In the genomic region with DNA sequence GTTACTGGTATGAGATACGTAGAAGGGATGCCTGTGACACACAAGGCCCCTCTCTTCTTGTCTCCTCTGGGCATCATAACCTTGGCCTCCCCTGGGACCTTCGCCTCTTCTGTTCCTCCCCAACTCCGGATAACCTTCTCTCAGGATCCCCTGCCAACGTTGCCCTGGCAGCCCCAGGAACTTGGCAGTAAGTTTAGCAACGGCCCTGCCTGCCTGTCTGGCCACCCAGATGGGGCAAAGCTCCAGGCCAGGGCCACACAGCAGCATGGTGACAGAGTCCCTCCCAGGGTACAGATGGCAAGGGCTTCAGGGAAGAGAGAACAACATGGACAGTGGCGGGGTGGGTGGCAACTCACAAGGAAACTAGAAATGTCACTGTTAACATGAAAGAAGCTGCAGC, we compare ENCODE assay signal across 13 mouse cellular contexts. TPM values are rescaled to one million over a fixed set of nuclear protein-coding genes. Genes with fewer than 3 reads are reported as not detected.
DNase-seq lines count a peak whose midpoint lies in the region; ATAC-seq and TF ChIP-seq lines count a peak whose summit lies in the region.
"Had no signal": no experiment of that assay in that cellular context is flagged by ENCODE, and none has a peak within 500 bp of the region (broad histone marks: within the 10 kb centered on the region; RNA-seq: fewer than 3 reads in every experiment).

No protein-coding gene starts in this region.

- no peak for ATAC-seq in heart, embryonic 12.5 days (ENCODE audit: insufficient number of reproducible peaks, low FRiP score)
- no peak for ATAC-seq in lung, postnatal 0 days

- H3K36me3 ChIP-seq in heart, adult 2 months (ENCODE audit: control insufficient read depth, insufficient read depth, low read length), result no peaks in the 10 kb centered on the region
- H3K36me3 ChIP-seq in heart, embryonic 12.5 days, result no peaks in the 10 kb centered on the region
- H3K36me3 ChIP-seq in lung, postnatal 0 days (ENCODE audit: insufficient read depth, low read length), result no peaks in the 10 kb centered on the region
- H3K36me3 ChIP-seq: heart, embryonic 13.5 days; limb, embryonic 10.5 days; lung, embryonic 15.5 days had no signal

- no peak for TF ChIP-seq EP300 in heart, adult 2 months (IDR thresholded peaks at IDR 0.05; ENCODE audit: insufficient read depth, low read depth, low read length)
- no peak for TF ChIP-seq EP300 in lung, postnatal 0 days (IDR thresholded peaks at IDR 0.05)

- H3K27me3 ChIP-seq in heart, adult 2 months (ENCODE audit: control insufficient read depth, insufficient read depth, low read length), result no peaks in the 10 kb centered on the region
- H3K27me3 ChIP-seq in heart, embryonic 12.5 days (replicated peaks), result no peaks in the 10 kb centered on the region
- no peaks in the 10 kb centered on the region for H3K27me3 ChIP-seq in lung, postnatal 0 days (replicated peaks; ENCODE audit: insufficient read depth, low read length)
- H3K27me3 ChIP-seq: heart, embryonic 13.5 days; lung, embryonic 15.5 days had no signal

- H3K4me2 ChIP-seq in heart, embryonic 12.5 days, result no peak overlapping the region
- no peak overlapping the region for H3K4me2 ChIP-seq in lung, postnatal 0 days (replicated peaks; ENCODE audit: low read depth, low read length)
- H3K4me2 ChIP-seq: heart, embryonic 13.5 days; lung, embryonic 15.5 days had no signal

- peak; percentile 42 to 56 for DNase-seq in heart, adult 2 months
- peak; percentile 20 for DNase-seq in right cerebral cortex, postnatal 25 days
- DNase-seq in right cerebral cortex, postnatal 14 days, result no peak
- DNase-seq in gastrocnemius, postnatal 14 days, result peak; percentile 60
- DNase-seq in lung, postnatal 0 days (ENCODE audit: low spot score), result no peak
- no peak for DNase-seq in thymus, postnatal 4 days
- DNase-seq: kidney, adult 11 months had no signal

- TF ChIP-seq CTCF in heart, adult 2 months (IDR thresholded peaks at IDR 0.05), result no peak
- no peak for TF ChIP-seq CTCF in lung, postnatal 0 days (IDR thresholded peaks at IDR 0.05)

- H3K79me2 ChIP-seq in heart, adult 2 months (replicated peaks; ENCODE audit: control insufficient read depth, insufficient read depth, low read length), result no peaks in the 10 kb centered on the region

- 56% methylated on average over 6 of the region's 6 CpGs for whole genome bisulfite sequencing in heart, adult 2 months
- 79% methylated on average over 6 of the region's 6 CpGs for WGBS in heart, embryonic 12.5 days
- 74% methylated on average over 6 of the region's 6 CpGs for WGBS in lung, postnatal 0 days

- H3K9me3 ChIP-seq in heart, embryonic 12.5 days (replicated peaks), result peaks cover 3% of the 10 kb centered on the region; the same call in 1 of the 2 replicates
- H3K9me3 ChIP-seq in lung, postnatal 0 days (ENCODE audit: low read length), result no peaks in the 10 kb centered on the region
- H3K9me3 ChIP-seq: limb, embryonic 10.5 days; lung, embryonic 15.5 days had no signal

- no peak overlapping the region for H3K27ac ChIP-seq in heart, adult 2 months
- no peak overlapping the region for H3K27ac ChIP-seq in heart, embryonic 12.5 days (ENCODE audit: poor library complexity, severe bottlenecking)
- no peak overlapping the region for H3K27ac ChIP-seq in lung, postnatal 0 days (ENCODE audit: low read length)
- H3K27ac ChIP-seq: heart, embryonic 13.5 days; lung, embryonic 15.5 days had no signal

- no peak overlapping the region for H3K9ac ChIP-seq in heart, adult 2 months (ENCODE audit: low read depth, low read length)
- H3K9ac ChIP-seq in heart, embryonic 12.5 days, result no peak overlapping the region
- no peak overlapping the region for H3K9ac ChIP-seq in lung, postnatal 0 days (replicated peaks; ENCODE audit: low read depth)
- H3K9ac ChIP-seq: heart, embryonic 13.5 days; lung, embryonic 15.5 days had no signal

- no peak overlapping the region for H3K4me3 ChIP-seq in heart, adult 2 months
- H3K4me3 ChIP-seq in heart, embryonic 12.5 days, result no peak overlapping the region
- no peak overlapping the region for H3K4me3 ChIP-seq in lung, postnatal 0 days (ENCODE audit: low read depth, low read length)
- H3K4me3 ChIP-seq: erythroblast, embryonic 14.5 days; heart, embryonic 13.5 days; limb, embryonic 10.5 days; lung, embryonic 15.5 days had no signal

- TF ChIP-seq POLR2A in heart, adult 2 months (IDR thresholded peaks at IDR 0.05; ENCODE audit: insufficient read depth, low read depth, low read length), result no peak

- H3K4me1 ChIP-seq in heart, adult 2 months (ENCODE audit: control insufficient read depth, insufficient read depth, low read length), result no peaks in the 10 kb centered on the region; the same call in 1 of the 2 replicates
- H3K4me1 ChIP-seq in heart, embryonic 12.5 days (replicated peaks), result peaks cover 27% of the 10 kb centered on the region
- no peaks in the 10 kb centered on the region for H3K4me1 ChIP-seq in lung, postnatal 0 days (ENCODE audit: insufficient read depth, low read depth, low read length)

- intact Hi-C loops in heart, adult 2 months (cut with DNase I), result no loop called here
- intact Hi-C loops in gastrocnemius, postnatal 14 days (cut with DNase I; ENCODE audit: low total_unique reads), result no loop called here

RNA-seq across cellular contexts. Expression of gene Arhgap8, which starts 9.8 kb away (rescaled TPM):
- total RNA-seq in heart, adult 2 months (2021), result 1 to 10 TPM in 1 of 2 experiments, under 1 TPM in 1; 0.70 to 1.5 TPM
- polyA plus RNA-seq in heart, adult 2 months (2012; rRNA removed), result 1.7 and 1.9 TPM in 2 replicates
- 3.4 and 4.0 TPM in 2 replicates for polyA plus RNA-seq in heart, embryonic 12.5 days (2016; fragmentation: Nextera tagmentation; extraction: Ambion mirVana)
- under 1 TPM in 1 of 2 experiments, not detected in 1; 0.29 TPM for total RNA-seq in gastrocnemius, postnatal 14 days (2021)
- 15.9 and 19.4 TPM in 2 replicates for polyA plus RNA-seq in lung, postnatal 0 days (2015; fragmentation: Nextera tagmentation; extraction: Ambion mirVana)
- total RNA-seq: monocyte, adult 5-6 weeks had no signal
- polyA plus RNA-seq: erythroblast, embryonic 14.5 days had no signal

Comparison
In these comparisons a context has a peak if more than half of its experiments do, and no peak if none do; other contexts are left out.
1. DNase-seq: peak in heart, adult 2 months (2 of 2), right cerebral cortex, postnatal 25 days (single experiment) and gastrocnemius, postnatal 14 days (single experiment); none in right cerebral cortex, postnatal 14 days (single experiment), lung, postnatal 0 days (single experiment) and thymus, postnatal 4 days (single experiment).